In genomic region chr3:96719173-96719572, GRCm38 (mm10) we compare ENCODE assay signal across 9 mouse cellular contexts. TPM values are rescaled to one million over a fixed set of nuclear protein-coding genes. Genes with fewer than 3 reads are reported as not detected.
DNase-seq lines count a peak whose midpoint lies in the region; ATAC-seq and TF ChIP-seq lines count a peak whose summit lies in the region.
"Had no signal": no experiment of that assay in that cellular context is flagged by ENCODE, and none has a peak within 500 bp of the region (broad histone marks: within the 10 kb centered on the region; RNA-seq: fewer than 3 reads in every experiment).

No protein-coding gene starts in this region.

- peaks cover 30% of the 10 kb centered on the region for H3K36me3 ChIP-seq in hindbrain, embryonic 15.5 days
- H3K36me3 ChIP-seq in lung, postnatal 0 days (ENCODE audit: insufficient read depth, low read length): peaks cover 27% of the 10 kb centered on the region; the same call in 1 of the 2 replicates
- H3K36me3 ChIP-seq in intestine, embryonic 15.5 days: peaks cover 35% of the 10 kb centered on the region; the same call in 1 of the 2 replicates

- H3K4me3 ChIP-seq in cerebellum, adult 2 months (replicated peaks; ENCODE audit: insufficient read depth, low read depth, low read length): peak overlapping the region; percentile 89
- no peak overlapping the region for H3K4me3 ChIP-seq in hindbrain, embryonic 15.5 days
- no peak overlapping the region for H3K4me3 ChIP-seq in lung, postnatal 0 days (ENCODE audit: low read depth, low read length)
- no peak overlapping the region for H3K4me3 ChIP-seq in intestine, embryonic 15.5 days (replicated peaks)
- H3K4me3 ChIP-seq: limb, embryonic 15.5 days had no signal

- H3K4me2 ChIP-seq in hindbrain, embryonic 15.5 days: peak overlapping the region; percentile 27
- no peak overlapping the region for H3K4me2 ChIP-seq in lung, postnatal 0 days (replicated peaks; ENCODE audit: low read depth, low read length)
- H3K4me2 ChIP-seq in intestine, embryonic 15.5 days (replicated peaks): no peak overlapping the region
- H3K4me2 ChIP-seq: limb, embryonic 15.5 days had no signal

- peak; percentile 59; the same call in 1 of the 2 replicates for TF ChIP-seq POLR2A in cerebellum, adult 2 months (IDR thresholded peaks at IDR 0.05; ENCODE audit: borderline replicate concordance, insufficient read depth, low read length)

- H3K27ac ChIP-seq in cerebellum, adult 2 months (ENCODE audit: insufficient read depth, low read length): peak overlapping the region; percentile 70
- no peak overlapping the region for H3K27ac ChIP-seq in hindbrain, embryonic 15.5 days (replicated peaks)
- H3K27ac ChIP-seq in lung, postnatal 0 days (ENCODE audit: low read length): no peak overlapping the region
- H3K27ac ChIP-seq in intestine, embryonic 15.5 days: no peak overlapping the region
- H3K27ac ChIP-seq: limb, embryonic 15.5 days had no signal

- H3K27me3 ChIP-seq in cerebellum, adult 2 months (ENCODE audit: control insufficient read depth, insufficient read depth, low read length): no peaks in the 10 kb centered on the region
- no peaks in the 10 kb centered on the region for H3K27me3 ChIP-seq in hindbrain, embryonic 15.5 days
- no peaks in the 10 kb centered on the region for H3K27me3 ChIP-seq in lung, postnatal 0 days (replicated peaks; ENCODE audit: insufficient read depth, low read length)
- no peaks in the 10 kb centered on the region for H3K27me3 ChIP-seq in intestine, embryonic 15.5 days (replicated peaks)
- H3K27me3 ChIP-seq: limb, embryonic 15.5 days had no signal

- peak; percentile 77 for TF ChIP-seq CTCF in cerebellum, adult 2 months (IDR thresholded peaks at IDR 0.05; ENCODE audit: borderline replicate concordance, insufficient read depth, low read depth, low read length)
- peak; percentile 66 for TF ChIP-seq CTCF in lung, postnatal 0 days (IDR thresholded peaks at IDR 0.05)

- TF ChIP-seq EP300 in lung, postnatal 0 days (IDR thresholded peaks at IDR 0.05): no peak

- H3K9ac ChIP-seq in hindbrain, embryonic 15.5 days: no peak overlapping the region
- no peak overlapping the region for H3K9ac ChIP-seq in lung, postnatal 0 days (replicated peaks; ENCODE audit: low read depth)
- no peak overlapping the region for H3K9ac ChIP-seq in intestine, embryonic 15.5 days
- H3K9ac ChIP-seq: limb, embryonic 15.5 days had no signal

- WGBS in cerebellum, adult 2 months: 7% methylated on average over 14 of the region's 14 CpGs
- 25% methylated on average over 14 of the region's 14 CpGs for WGBS in hindbrain, embryonic 15.5 days
- 39% methylated on average over 14 of the region's 14 CpGs for WGBS in lung, postnatal 0 days
- 46% methylated on average over 14 of the region's 14 CpGs for WGBS in intestine, embryonic 15.5 days

- ATAC-seq in hindbrain, embryonic 15.5 days (ENCODE audit: low FRiP score, low read depth): peak; percentile 19; the same call in 1 of the 2 replicates
- no peak; the same call in 1 of the 2 replicates for ATAC-seq in lung, postnatal 0 days
- no peak for ATAC-seq in intestine, embryonic 15.5 days

- peak; percentile 34 for DNase-seq in kidney, adult 18-20 months
- no peak for DNase-seq in kidney, adult 9 months
- peak; percentile 46 for DNase-seq in NIH3T3 (ENCODE audit: low read depth)
- DNase-seq in cerebellum, adult 2 months: peak; percentile 78 to 83
- peak; percentile 32 for DNase-seq in lung, postnatal 0 days (ENCODE audit: low spot score)
- DNase-seq in ovary, adult 18-20 months (ENCODE audit: low spot score): no peak

- no peaks in the 10 kb centered on the region for H3K9me3 ChIP-seq in hindbrain, embryonic 15.5 days
- H3K9me3 ChIP-seq in lung, postnatal 0 days (ENCODE audit: low read length): no peaks in the 10 kb centered on the region
- no peaks in the 10 kb centered on the region for H3K9me3 ChIP-seq in intestine, embryonic 15.5 days
- H3K9me3 ChIP-seq: limb, embryonic 15.5 days had no signal

- H3K4me1 ChIP-seq in cerebellum, adult 2 months (ENCODE audit: control insufficient read depth, insufficient read depth, low read length): peaks cover 3% of the 10 kb centered on the region
- H3K4me1 ChIP-seq in hindbrain, embryonic 15.5 days (replicated peaks): no peaks in the 10 kb centered on the region
- H3K4me1 ChIP-seq in lung, postnatal 0 days (ENCODE audit: insufficient read depth, low read depth, low read length): no peaks in the 10 kb centered on the region
- H3K4me1 ChIP-seq in intestine, embryonic 15.5 days (replicated peaks): no peaks in the 10 kb centered on the region
- H3K4me1 ChIP-seq: limb, embryonic 15.5 days had no signal

RNA-seq across cellular contexts. Expression of gene Polr3c, which starts 8.3 kb away (rescaled TPM):
- 42.9 and 47.1 TPM in 2 replicates for polyA plus RNA-seq in cerebellum, adult 2 months (2012; rRNA removed)
- 29.7 and 31.1 TPM in 2 replicates for polyA plus RNA-seq in hindbrain, embryonic 15.5 days (2015; fragmentation: Nextera tagmentation; extraction: Ambion mirVana)
- 17.9 and 19.2 TPM in 2 replicates for polyA plus RNA-seq in lung, postnatal 0 days (2015; fragmentation: Nextera tagmentation; extraction: Ambion mirVana)
- 36.5 and 39.3 TPM in 2 replicates for polyA plus RNA-seq in intestine, embryonic 15.5 days (2015; fragmentation: Nextera tagmentation; extraction: Ambion mirVana)

RNA-seq across cellular contexts. Expression of gene Rnf115, which starts 8.3 kb away (rescaled TPM):
- 57.0 and 58.8 TPM in 2 replicates for polyA plus RNA-seq in cerebellum, adult 2 months (2012; rRNA removed)
- 72.2 and 76.6 TPM in 2 replicates for polyA plus RNA-seq in hindbrain, embryonic 15.5 days (2015; fragmentation: Nextera tagmentation; extraction: Ambion mirVana)
- 42.8 and 43.3 TPM in 2 replicates for polyA plus RNA-seq in lung, postnatal 0 days (2015; fragmentation: Nextera tagmentation; extraction: Ambion mirVana)
- 41.6 and 46.1 TPM in 2 replicates for polyA plus RNA-seq in intestine, embryonic 15.5 days (2015; fragmentation: Nextera tagmentation; extraction: Ambion mirVana)

RNA-seq across cellular contexts. Expression of gene Nudt17, which starts 10.8 kb away (rescaled TPM):
- 11.8 and 14.3 TPM in 2 replicates for polyA plus RNA-seq in cerebellum, adult 2 months (2012; rRNA removed)
- 19.0 and 19.4 TPM in 2 replicates for polyA plus RNA-seq in hindbrain, embryonic 15.5 days (2015; fragmentation: Nextera tagmentation; extraction: Ambion mirVana)
- 5.3 and 5.8 TPM in 2 replicates for polyA plus RNA-seq in lung, postnatal 0 days (2015; fragmentation: Nextera tagmentation; extraction: Ambion mirVana)
- 5.7 and 5.9 TPM in 2 replicates for polyA plus RNA-seq in intestine, embryonic 15.5 days (2015; fragmentation: Nextera tagmentation; extraction: Ambion mirVana)

RNA-seq across cellular contexts. Expression of gene Pias3, which starts 23.0 kb away (rescaled TPM):
- 38.6 and 41.9 TPM in 2 replicates for polyA plus RNA-seq in cerebellum, adult 2 months (2012; rRNA removed)
- polyA plus RNA-seq in hindbrain, embryonic 15.5 days (2015; fragmentation: Nextera tagmentation; extraction: Ambion mirVana): 38.3 and 42.6 TPM in 2 replicates
- polyA plus RNA-seq in lung, postnatal 0 days (2015; fragmentation: Nextera tagmentation; extraction: Ambion mirVana): 26.9 and 31.1 TPM in 2 replicates
- 37.1 and 37.2 TPM in 2 replicates for polyA plus RNA-seq in intestine, embryonic 15.5 days (2015; fragmentation: Nextera tagmentation; extraction: Ambion mirVana)

RNA-seq across cellular contexts. Expression of gene Ankrd35, which starts 49.2 kb away (rescaled TPM):
- 9.4 and 11.6 TPM in 2 replicates for polyA plus RNA-seq in cerebellum, adult 2 months (2012; rRNA removed)
- polyA plus RNA-seq in hindbrain, embryonic 15.5 days (2015; fragmentation: Nextera tagmentation; extraction: Ambion mirVana): 2.2 and 2.7 TPM in 2 replicates
- 0.42 and 0.44 TPM in 2 replicates for polyA plus RNA-seq in lung, postnatal 0 days (2015; fragmentation: Nextera tagmentation; extraction: Ambion mirVana)
- 0.48 and 0.49 TPM in 2 replicates for polyA plus RNA-seq in intestine, embryonic 15.5 days (2015; fragmentation: Nextera tagmentation; extraction: Ambion mirVana)

Comparison
In these comparisons a context has a peak if more than half of its experiments do, and no peak if none do; other contexts are left out.
1. DNase-seq: peak in kidney, adult 18-20 months (single experiment), NIH3T3 (single experiment), cerebellum, adult 2 months (2 of 2) and lung, postnatal 0 days (single experiment); none in kidney, adult 9 months (single experiment) and ovary, adult 18-20 months (single experiment).